Mouse (Mus musculus): Measurements from ENCODE around the gene Gm6882.
"Not testable (repeated sequence)": the region's sequence is repeated elsewhere in the genome, so short reads cannot be mapped to it uniquely, and the experiment has no call there.

Gm6882 gene

GRCm38 (mm10) chr7:21432645-21433044 lies at the start of gene Gm6882:
Gene Gm6882 (minus strand): TSS chr7:21432745.
- not testable (repeated sequence) for DNase-seq (ENCODE audit: low read depth)
